Mouse (Mus musculus): Measurements from ENCODE around the gene Shf. TPM values are rescaled to one million over a fixed set of nuclear protein-coding genes. Genes with fewer than 3 reads are reported as not detected.
"Not testable (repeated sequence)": the region's sequence is repeated elsewhere in the genome, so short reads cannot be mapped to it uniquely, and the experiment has no call there.

Shf gene
- polyA plus RNA-seq, 1 experiment from 2014 or later = 5.4 TPM

- H3K27me3 ChIP-seq (ENCODE audit: insufficient read depth, poor library complexity, severe bottlenecking) = no peaks in the 10 kb centered on the region
- peaks cover 27% of the 10 kb centered on the region for H3K36me3 ChIP-seq
- H3K9me3 ChIP-seq = no peaks in the 10 kb centered on the region
- 83% methylated on average over 4 of the region's 4 CpGs for WGBS
- H3K27ac ChIP-seq = no peak overlapping the region
- DNase-seq (ENCODE audit: low spot score) = no peak
- no peak overlapping the region for H3K4me3 ChIP-seq
- H3K4me1 ChIP-seq = peaks cover 36% of the 10 kb centered on the region
Observed at GRCm38 (mm10) chr2:122351931-122352329, 17.0 kb downstream of the Shf start.

GRCm38 (mm10) chr2:122351156-122351930, 17.6 kb downstream of the Shf start:
- Histone ChIP-seq H3K27ac (no peak overlapping the region), H3K36me3 (peaks cover 24% of the 10 kb centered on the region)

GRCm38 (mm10) chr2:122349136-122349785, 19.7 kb downstream of the Shf start:
- Histone ChIP-seq H3K36me3 (peaks cover 12% of the 10 kb centered on the region; the same call in 1 of the 2 replicates), H3K9me3 (no peaks in the 10 kb centered on the region), H3K4me3 (peak overlapping the region; percentile 68), H3K27me3 (ENCODE audit: insufficient read depth, poor library complexity, severe bottlenecking) (0 out of 2 replicates have a peak, but pooled peaks cover 1% of the 10 kb centered on the region), H3K27ac (peak overlapping the region; percentile 95), H3K4me1 (peaks cover 28% of the 10 kb centered on the region)
- DNase-seq (ENCODE audit: low spot score) = peak; percentile 83
- 6% methylated on average over 14 of the region's 14 CpGs for WGBS

More at GRCm38 (mm10) chr2:122351156-122351930, 17.6 kb downstream of the Shf start:
- Histone ChIP-seq H3K9me3 (no peaks in the 10 kb centered on the region), H3K4me1 (peaks cover 36% of the 10 kb centered on the region), H3K4me3 (no peak overlapping the region), H3K27me3 (ENCODE audit: insufficient read depth, poor library complexity, severe bottlenecking) (no peaks in the 10 kb centered on the region)
- WGBS = 69% methylated on average over 5 of the region's 5 CpGs
- no peak for DNase-seq (ENCODE audit: low spot score)

GRCm38 (mm10) chr2:122348531-122349131, 20.3 kb downstream of the Shf start:
- Histone ChIP-seq H3K4me1 (peaks cover 22% of the 10 kb centered on the region), H3K4me3 (peak overlapping the region; percentile 68), H3K27ac (peak overlapping the region; percentile 95), H3K36me3 (peaks cover 6% of the 10 kb centered on the region; the same call in 1 of the 2 replicates), H3K9me3 (no peaks in the 10 kb centered on the region), H3K27me3 (ENCODE audit: insufficient read depth, poor library complexity, severe bottlenecking) (peaks cover 6% of the 10 kb centered on the region; the same call in 1 of the 2 replicates)
- WGBS = under 1% methylated on average over 63 of the region's 63 CpGs
- DNase-seq (ENCODE audit: low spot score) = peak; percentile 89

- no peak overlapping the region for H3K27ac ChIP-seq
- H3K27me3 ChIP-seq (ENCODE audit: insufficient read depth, poor library complexity, severe bottlenecking) = peaks cover 11% of the 10 kb centered on the region; the same call in 1 of the 2 replicates
- no peaks in the 10 kb centered on the region for H3K36me3 ChIP-seq
- H3K4me1 ChIP-seq = peaks cover 15% of the 10 kb centered on the region
- DNase-seq (ENCODE audit: low spot score) = no peak
- no peaks in the 10 kb centered on the region for H3K9me3 ChIP-seq
- no peak overlapping the region for H3K4me3 ChIP-seq
- WGBS = 85% methylated on average over 3 of the region's 3 CpGs
Observed at GRCm38 (mm10) chr2:122347257-122347656, 21.7 kb downstream of the Shf start.

GRCm38 (mm10) chr2:122346164-122346563, 22.8 kb downstream of the Shf start:
- WGBS = 81% methylated on average over 6 of the region's 6 CpGs
- not testable (repeated sequence) for H3K27ac ChIP-seq; DNase-seq (ENCODE audit: low spot score); H3K9me3 ChIP-seq; H3K4me3 ChIP-seq; H3K36me3 ChIP-seq
- Histone ChIP-seq H3K4me1 (peaks cover 15% of the 10 kb centered on the region), H3K27me3 (ENCODE audit: insufficient read depth, poor library complexity, severe bottlenecking) (peaks cover 11% of the 10 kb centered on the region; the same call in 1 of the 2 replicates)

GRCm38 (mm10) chr2:122345106-122345893, 23.7 kb downstream of the Shf start:
- Histone ChIP-seq H3K4me1 (peaks cover 15% of the 10 kb centered on the region), H3K4me3 (no peak overlapping the region), H3K27me3 (ENCODE audit: insufficient read depth, poor library complexity, severe bottlenecking) (peaks cover 11% of the 10 kb centered on the region; the same call in 1 of the 2 replicates), H3K27ac (no peak overlapping the region), H3K36me3 (no peaks in the 10 kb centered on the region), H3K9me3 (no peaks in the 10 kb centered on the region)
- DNase-seq (ENCODE audit: low spot score) = no peak
- WGBS = 77% methylated on average over 6 of the region's 6 CpGs

GRCm38 (mm10) chr2:122337291-122337690, 31.7 kb downstream of the Shf start:
- H3K4me3 ChIP-seq = no peak overlapping the region
- no peak for DNase-seq (ENCODE audit: low spot score)
- H3K27me3 ChIP-seq (ENCODE audit: insufficient read depth, poor library complexity, severe bottlenecking) = peaks cover 12% of the 10 kb centered on the region
- 51% methylated on average over 21 of the region's 21 CpGs for WGBS
- H3K27ac ChIP-seq = no peak overlapping the region
- H3K9me3 ChIP-seq = no peaks in the 10 kb centered on the region
- peaks cover 14% of the 10 kb centered on the region for H3K4me1 ChIP-seq
- no peaks in the 10 kb centered on the region for H3K36me3 ChIP-seq

GRCm38 (mm10) chr2:122334170-122334569, 34.8 kb downstream of the Shf start:
- 64% methylated on average over 3 of the region's 3 CpGs for WGBS
- Histone ChIP-seq H3K4me1 (peaks cover 14% of the 10 kb centered on the region), H3K36me3 (no peaks in the 10 kb centered on the region), H3K27ac (no peak overlapping the region), H3K27me3 (ENCODE audit: insufficient read depth, poor library complexity, severe bottlenecking) (peaks cover 12% of the 10 kb centered on the region), H3K4me3 (no peak overlapping the region), H3K9me3 (no peaks in the 10 kb centered on the region)
- DNase-seq (ENCODE audit: low spot score) = no peak

GRCm38 (mm10) chr2:122332222-122332621, 36.7 kb downstream of the Shf start:
- 75% methylated on average over 3 of the region's 3 CpGs for WGBS

GRCm38 (mm10) chr2:122330317-122330716, 38.6 kb downstream of the Shf start:
- H3K27me3 ChIP-seq (ENCODE audit: insufficient read depth, poor library complexity, severe bottlenecking); H3K4me1 ChIP-seq; H3K27ac ChIP-seq; H3K4me3 ChIP-seq; H3K9me3 ChIP-seq; H3K36me3 ChIP-seq; DNase-seq (ENCODE audit: low spot score): not testable (repeated sequence)
- 78% methylated on average over 6 of the region's 6 CpGs for WGBS

More at GRCm38 (mm10) chr2:122332222-122332621, 36.7 kb downstream of the Shf start:
- no peaks in the 10 kb centered on the region for H3K9me3 ChIP-seq
- no peak for DNase-seq (ENCODE audit: low spot score)
- no peaks in the 10 kb centered on the region for H3K36me3 ChIP-seq
- H3K4me1 ChIP-seq = peaks cover 11% of the 10 kb centered on the region
- H3K4me3 ChIP-seq = no peak overlapping the region
- peaks cover 4% of the 10 kb centered on the region; the same call in 1 of the 2 replicates for H3K27me3 ChIP-seq (ENCODE audit: insufficient read depth, poor library complexity, severe bottlenecking)
- no peak overlapping the region for H3K27ac ChIP-seq

GRCm38 (mm10) chr2:122327986-122328385, 41.0 kb downstream of the Shf start:
- no peaks in the 10 kb centered on the region for H3K4me1 ChIP-seq
- H3K4me3 ChIP-seq = no peak overlapping the region
- no peaks in the 10 kb centered on the region for H3K9me3 ChIP-seq
- H3K36me3 ChIP-seq = no peaks in the 10 kb centered on the region
- no peak overlapping the region for H3K27ac ChIP-seq
- no peaks in the 10 kb centered on the region for H3K27me3 ChIP-seq (ENCODE audit: insufficient read depth, poor library complexity, severe bottlenecking)
- 52% methylated on average over 3 of the region's 3 CpGs for WGBS
- DNase-seq (ENCODE audit: low spot score) = no peak

Measured in heart, embryonic 10.5 days (tissue).